Mouse (Mus musculus): ENCODE results near the gene Olfr315.
"Not testable (repeated sequence)": the region's sequence is repeated elsewhere in the genome, so short reads cannot be mapped to it uniquely, and the experiment has no call there.

Olfr315 gene

DNA sequence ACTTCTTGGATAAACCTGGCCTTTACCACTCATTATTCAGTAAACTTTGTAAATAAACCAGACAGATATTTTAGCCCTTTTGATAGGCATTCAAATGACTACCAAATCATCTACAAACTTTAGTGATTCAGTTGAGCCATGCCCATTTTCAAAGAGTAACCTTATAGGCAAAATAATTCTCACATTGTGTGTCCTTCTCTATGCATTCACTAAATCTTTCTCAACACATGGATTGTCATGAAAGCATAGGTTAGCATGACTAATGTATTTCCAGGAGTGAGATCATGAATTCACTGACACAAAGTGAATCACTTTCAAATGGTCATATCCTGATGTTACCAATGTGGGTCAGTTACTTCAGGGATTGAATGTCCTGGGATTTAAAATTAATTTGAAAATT is at the start of gene Olfr315:
Gene Olfr315 (plus strand): TSS at position 301 of the 400 bp plus-strand sequence.
- DNase-seq: no peak

DNA sequence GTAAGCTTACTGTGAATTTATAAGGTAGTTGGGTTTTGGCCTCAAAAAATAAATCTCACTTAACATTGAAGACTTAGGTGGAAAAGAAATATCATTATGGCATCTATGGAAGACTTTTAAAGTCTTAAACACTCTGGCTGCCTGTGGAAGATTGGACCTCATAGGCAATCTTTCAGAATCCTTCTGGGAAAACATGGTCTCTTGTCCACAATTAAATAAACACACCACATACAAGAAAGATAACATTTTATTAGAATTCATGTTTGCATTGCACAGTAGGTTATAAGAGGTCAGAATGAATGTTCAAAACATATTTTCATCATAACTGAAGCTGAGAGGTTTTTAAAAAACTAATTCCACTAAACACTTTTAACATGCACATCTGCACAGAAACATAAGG is 49.1 kb upstream of the Olfr315 start, which contains the start of gene Olfr318:
Gene Olfr318 (minus strand): TSS at position 101 of the 400 bp plus-strand sequence.
- no peak for DNase-seq

DNA sequence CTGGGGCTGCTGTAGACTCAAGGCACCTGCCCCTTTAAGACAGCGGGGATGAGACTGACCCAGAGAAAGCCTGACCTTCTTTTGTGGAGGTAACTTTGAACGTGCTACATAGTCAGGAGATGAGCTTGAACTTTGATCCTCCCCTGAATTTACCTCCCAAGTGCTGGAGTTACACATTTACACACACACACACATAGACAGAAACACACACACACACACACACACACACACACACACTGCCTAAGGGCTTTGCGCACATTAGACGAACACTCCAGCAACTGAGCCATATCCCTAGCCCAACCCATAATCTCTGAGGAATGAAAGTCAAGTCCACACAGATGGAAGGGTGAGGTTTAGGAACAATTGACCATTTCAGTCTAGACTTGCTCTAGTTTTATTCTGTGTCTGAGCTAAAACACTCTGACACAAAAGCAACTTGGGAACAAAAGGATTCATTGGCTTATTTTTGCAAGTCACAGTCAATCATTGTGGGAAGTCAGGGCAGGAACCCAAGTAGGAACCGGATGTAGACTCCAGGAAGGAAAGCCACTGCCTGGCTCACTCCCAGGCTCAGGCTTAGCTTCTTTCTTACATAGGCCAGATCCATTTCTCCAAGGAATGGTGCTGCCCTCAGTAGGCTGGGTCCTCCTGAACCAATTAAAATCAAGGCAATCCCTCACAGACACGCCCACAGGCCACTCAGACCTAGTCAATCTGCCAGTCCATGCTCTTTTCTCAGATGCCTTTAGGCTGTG is 44.9 kb upstream of the Olfr315 start:
- DNase-seq: not testable (repeated sequence)

DNA sequence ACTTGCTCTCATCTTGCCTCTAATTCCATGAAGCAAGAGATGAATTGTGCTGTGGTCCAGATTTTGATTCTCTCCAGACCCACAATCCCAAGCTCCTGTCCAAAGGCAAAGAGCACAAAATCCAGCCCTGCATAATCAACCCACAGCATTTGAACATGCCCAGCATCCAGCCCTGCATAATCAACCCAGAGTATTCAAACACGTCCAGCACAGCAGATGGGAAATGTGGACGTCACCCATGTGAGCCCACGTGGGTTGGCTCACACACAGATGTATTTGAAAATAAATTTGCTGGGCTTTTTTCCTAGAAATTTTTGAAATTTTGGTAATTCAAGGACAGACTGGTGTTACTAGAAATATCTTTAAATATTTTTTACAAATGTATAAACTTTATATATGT is 39.6 kb upstream of the Olfr315 start:
- DNase-seq: no peak

DNA sequence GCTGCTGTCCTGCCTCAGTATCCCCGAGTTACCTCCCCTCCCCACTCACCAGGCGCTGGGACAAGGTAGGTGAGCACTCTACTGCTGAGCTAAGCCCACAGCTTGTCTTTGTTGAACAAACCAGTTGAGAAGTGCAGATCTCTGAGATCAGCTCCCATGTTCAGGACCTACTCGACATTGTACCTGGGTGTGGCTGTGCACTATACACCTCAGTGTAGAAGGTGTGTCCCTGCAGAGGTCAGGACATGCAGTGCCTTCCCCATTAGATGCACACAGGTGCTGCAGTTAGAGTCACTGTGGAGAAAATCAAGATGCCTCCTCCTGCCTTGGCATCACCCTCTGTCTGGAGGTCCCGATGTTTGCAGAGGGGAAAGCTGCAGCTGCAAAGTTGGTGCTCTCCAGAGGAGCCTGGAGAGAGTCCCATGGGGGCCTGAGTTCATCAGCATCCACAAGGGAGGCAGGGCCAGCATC is 34.2 kb upstream of the Olfr315 start, which contains the start of gene Olfr317:
Gene Olfr317 (minus strand): TSS at position 421 of the 471 bp plus-strand sequence.
- DNase-seq: no peak

DNA sequence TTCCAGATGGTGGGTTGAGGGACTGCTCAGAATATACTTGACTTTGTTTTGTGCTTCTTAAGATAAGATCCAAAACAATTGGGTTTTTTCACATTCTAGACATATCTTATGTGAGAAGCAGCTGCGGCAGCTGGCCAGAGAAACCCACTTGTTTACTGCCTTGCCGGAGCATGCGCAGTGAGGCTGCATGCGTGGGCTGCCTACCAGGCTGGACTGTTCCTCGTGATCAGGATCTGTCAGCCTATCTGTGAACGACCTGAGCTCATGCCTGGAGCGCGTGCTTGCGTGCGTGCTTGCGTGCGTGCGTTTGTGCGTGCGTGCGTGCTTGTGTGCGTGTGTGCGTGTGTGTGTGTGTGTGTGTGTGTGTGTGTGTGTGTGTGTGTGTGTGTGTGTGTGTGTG is 21.9 kb upstream of the Olfr315 start:
- DNase-seq: not testable (repeated sequence)

DNA sequence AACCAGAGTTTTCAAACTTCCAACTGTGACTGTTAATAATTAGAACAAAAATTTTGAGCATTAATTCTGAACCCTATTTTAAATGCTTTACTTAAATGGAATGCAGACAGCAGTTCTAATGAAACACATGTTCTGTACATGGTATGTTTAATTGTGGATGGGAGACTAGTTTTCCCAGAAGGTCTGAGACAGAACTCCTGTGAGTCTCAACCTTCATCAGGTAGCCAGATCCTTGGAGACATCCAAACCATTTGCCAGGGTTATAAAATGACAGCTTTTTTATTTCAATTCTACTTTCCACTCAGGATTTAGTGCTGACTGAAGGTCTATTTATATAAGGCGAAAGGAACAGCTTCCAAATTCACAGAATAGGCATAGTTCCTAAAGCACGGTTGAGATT is 20.6 kb upstream of the Olfr315 start, which contains the start of gene Olfr316:
Gene Olfr316 (plus strand): TSS at position 301 of the 400 bp plus-strand sequence.
- no peak for DNase-seq

DNA sequence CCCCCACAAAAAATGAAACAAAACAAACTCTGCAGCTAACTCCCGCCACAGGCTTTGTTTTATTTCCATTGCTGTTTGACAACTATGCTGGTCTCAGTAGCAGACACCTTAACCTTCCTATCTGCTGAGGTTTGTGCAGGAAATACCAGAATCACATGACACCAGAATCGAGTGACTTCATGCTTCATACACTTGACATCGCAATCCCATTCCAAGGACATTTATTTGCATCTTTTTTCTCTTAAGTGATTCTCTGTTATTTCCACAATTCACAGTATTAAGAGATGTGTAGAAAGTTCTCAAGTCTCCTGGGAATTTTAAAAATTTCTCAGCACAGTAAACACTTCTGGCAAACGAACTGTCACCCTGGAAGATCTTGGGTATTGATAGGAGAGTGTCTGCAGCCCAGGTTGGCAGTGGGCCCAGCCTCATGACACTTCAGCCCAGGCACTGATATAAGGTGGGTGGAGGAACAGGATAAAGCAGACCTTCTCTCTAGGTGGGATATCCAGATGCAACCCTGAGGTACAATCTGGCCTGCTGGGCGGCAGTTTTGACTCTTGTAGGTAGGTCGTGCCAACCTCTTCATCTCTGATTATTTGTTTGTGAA is 9.6 kb downstream of the Olfr315 start, which contains the start of gene Olfr314:
Gene Olfr314 (plus strand): TSS at position 473 of the 610 bp plus-strand sequence.
- no peak for DNase-seq

DNA sequence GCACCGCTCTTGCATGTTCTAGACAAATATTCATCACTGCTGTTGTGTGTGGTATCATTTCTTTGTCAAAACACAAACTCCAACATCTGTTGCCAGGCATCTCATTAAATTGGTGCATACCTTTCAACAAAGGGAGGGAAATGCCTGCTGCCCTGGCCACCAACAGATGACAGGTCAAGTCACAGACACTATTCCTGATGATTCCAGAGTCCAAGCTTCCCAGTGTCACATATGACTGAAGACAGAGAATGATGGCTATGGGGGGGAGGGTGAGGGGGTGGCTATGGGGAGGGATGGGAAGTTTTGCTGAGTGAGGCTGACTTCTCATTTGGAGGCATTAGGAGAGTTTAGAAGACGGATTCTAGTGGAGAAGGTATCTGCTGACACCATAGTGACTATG is 11.2 kb downstream of the Olfr315 start:
- DNase-seq: no peak

DNA sequence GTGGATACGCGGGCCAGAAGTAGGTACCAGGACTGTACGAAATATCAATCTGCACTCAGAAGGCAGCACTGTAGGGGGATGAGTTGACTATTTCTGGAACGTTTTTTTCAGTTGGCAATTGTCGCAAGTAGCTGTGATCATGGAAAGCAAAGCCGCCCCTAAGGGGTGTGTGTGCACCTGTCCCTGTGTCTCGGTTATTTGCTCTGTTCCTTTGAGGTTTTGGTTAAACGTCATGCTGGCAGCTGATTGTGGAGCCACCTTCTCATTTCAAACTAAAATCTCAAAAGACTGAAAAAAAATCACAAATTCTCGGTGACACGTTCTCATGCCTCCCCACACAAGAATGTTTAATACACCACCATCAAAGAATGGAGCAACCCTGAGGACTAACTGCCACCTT is 14.7 kb downstream of the Olfr315 start:
- DNase-seq: no peak

DNA sequence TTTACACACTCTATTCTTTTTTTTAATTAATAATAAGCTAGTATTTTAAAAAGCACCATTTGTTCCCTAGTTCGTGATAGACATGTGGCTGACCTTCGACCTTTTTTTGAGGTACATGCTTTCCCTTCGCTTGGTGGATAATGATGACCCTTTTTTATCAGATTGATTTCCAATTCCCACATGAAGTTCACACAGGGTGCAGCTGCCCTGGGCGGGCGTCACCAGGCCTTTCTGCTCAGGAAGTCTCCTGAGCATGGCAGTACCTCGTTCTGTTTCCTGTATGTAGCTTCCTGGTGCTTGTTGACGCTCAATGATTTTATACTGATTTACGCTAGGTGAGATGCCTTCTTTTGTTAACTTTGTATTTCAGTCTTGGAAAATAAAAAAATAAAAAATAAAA is 15.4 kb downstream of the Olfr315 start:
- no peak for DNase-seq

DNA sequence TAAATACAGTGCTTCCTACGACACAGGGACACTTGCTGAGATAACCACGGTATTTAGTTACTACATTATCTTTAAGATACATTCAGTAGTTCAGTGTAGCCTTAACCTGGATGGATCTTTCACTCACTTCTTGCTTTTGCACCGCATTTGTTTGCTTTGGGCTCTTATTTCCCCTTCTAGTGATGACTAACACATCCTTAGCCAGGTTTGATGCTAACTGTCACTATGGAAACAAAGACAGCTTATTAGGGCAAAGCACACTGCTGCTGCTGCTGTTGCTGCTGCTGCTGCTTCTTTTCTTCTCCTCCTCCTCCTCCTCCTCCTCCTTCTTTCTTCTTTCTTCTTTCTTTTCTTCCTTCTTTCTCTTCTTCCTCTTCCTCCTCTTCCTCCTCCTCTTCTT is 16.5 kb downstream of the Olfr315 start:
- DNase-seq: no peak

DNA sequence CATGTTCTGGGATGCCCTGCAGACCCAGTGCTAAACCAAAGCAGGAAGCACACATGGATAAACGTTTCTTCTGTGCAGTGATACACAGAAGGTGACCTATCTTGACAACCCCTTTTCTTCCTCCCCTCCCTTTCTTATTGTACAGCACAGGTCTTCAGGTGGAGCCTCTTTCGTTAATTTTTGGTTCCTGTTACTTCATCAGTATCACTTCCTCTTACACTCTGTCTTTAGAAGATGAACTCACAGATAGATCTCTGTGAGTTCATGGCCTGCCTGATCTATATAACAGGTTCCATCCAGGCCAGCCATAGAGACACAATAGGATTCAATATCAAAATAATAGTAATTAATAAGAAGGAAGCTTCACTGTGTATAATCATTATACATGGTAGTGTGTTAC is 17.1 kb downstream of the Olfr315 start:
- no peak for DNase-seq

DNA sequence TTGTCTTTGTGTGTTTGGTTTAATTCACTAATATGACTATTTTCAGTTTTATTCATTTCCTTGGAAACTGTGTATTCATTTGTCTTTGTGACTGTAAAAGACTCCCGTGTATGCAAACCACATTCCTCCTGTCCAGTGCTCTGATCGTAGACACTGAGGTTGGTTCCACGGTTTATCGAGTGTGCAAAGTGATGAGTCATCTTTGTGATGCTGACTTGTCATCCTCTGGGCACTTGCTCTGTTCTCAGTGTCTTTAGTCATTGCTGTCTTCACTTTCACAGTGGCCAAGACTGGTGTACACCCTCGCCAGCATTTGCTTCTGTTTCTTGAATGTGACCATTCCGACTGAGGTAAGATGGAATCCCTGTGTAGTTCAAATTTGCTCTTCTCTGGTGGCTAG is 17.7 kb downstream of the Olfr315 start:
- DNase-seq: no peak

DNA sequence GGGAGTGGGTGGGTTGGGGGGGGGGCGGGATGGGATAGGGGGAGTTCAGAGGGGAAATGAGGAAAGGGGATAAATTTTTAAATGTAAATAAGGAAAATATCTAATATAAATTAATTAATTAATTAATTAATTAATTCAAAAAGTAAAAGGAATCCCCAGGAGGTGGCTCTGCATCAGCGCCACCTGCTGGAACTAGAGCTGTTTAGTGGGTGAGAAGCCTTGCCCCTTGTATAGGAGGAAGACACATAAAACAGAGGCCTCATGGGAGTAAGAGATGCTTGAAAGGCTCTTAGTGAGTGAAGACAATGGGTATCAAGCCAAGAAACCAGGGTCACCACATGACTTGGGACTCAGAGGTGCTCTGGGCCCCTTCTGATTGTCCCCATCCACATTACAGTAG is 22.9 kb downstream of the Olfr315 start:
- no peak for DNase-seq

DNA sequence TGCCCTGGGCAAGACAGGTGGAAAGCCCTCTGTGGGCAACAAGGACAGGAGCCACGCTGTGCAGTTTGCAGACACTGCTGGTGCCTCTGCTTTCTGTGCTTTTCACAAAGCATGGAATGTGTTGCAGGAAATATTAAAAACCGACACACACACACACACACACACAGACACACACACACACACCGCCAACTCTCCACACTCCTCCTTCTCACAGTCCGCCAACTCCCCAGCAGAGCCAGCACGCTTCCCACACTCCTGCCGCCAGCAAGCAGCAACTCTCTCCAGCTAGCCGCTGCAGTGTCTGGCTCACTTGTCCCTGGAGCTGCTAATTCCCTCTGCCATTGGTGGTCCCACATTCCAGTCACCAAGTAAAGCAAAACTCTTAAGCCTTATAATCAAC is 23.9 kb downstream of the Olfr315 start:
- DNase-seq: no peak

DNA sequence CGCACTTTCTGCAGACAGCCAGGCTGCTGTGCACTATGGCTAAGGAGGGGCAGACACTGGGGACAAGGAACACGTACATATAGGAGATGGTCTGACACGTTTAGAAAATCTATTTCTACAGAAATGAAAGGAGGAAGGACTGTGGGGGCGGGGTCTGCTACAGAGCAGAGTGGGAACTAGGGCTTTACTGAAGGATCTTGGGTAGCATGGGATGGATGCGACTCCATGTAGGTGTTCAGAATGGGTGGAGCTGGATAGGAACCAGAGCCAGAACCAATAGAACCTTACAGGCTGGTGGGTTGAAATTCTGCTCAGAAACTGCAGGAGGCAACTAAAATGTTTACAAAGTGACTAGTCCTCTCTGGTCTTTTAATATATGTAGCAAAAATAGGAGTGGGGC is 26.8 kb downstream of the Olfr315 start:
- no peak for DNase-seq

DNA sequence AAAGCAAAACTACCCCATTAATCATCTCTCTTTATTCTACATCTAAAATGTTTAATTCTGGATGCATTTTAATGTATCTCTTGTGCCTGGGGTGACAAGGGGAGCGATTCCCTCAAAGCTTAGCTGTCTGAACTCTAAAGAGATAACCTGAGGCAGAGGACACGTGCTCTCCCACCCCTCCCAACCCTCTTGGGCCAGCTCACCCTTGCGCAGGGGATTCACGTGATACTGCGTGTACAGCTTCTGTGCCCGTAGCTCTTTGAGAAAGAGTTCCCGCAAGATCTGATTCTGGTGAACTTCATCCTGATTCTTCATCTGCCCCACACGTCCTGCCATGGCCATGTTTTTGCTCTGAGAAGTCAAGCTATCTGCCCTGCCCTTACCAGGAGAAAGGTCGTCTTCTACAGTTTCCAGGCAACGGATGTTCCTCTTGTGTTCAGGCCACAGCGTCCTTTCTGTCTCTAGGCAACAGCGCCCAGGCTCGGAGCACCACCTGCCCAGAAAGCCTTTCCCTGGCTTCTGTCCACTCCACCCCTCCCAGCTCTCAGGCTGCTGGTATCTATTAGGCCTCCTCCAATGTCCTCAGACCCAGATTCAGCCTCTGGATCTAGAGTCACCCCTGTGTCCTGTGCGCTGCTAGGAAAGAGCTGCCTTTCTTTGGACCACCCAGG is 28.7 kb downstream of the Olfr315 start, which contains the start of gene Fam183b:
Gene Fam183b (minus strand): TSS at position 403 of the 671 bp plus-strand sequence.
- DNase-seq: peak; percentile 4

DNA sequence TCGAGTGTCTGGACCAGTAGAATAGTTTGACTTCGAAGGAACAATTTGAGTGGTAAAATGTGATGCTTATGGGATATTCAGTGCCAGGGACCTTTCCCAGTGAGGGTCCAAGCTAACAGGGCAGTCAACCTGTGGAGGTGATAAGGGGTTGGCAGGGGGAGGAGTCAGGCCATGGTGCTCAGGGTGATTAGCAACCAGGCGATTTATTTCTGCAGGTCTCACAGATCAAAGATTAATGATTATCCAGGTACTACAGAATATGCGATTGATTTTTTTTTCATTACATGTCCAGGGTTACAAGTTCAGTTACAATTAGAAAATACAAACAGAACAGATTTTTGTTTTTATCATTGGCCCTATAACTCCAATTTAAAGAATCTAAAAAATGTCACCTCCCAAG is 30.9 kb downstream of the Olfr315 start:
- DNase-seq: no peak

DNA sequence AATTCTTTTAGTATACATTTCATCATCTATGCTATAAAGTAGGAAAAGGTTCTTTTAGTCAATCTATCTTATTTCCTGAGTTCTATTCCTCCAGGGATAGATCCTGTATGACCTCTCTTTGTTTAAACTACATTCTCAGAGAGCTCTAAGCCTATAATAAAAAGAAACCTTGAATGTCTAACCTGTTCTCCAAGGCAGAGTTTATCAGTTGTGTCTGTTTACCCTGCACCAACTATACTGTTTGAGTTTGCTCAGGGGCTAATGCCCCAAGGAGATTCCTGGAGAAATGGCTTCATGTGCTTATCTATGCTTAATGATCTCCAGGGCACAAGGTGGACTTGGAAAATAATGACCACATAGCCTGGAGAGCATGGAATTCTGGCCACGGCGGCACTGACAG is 31.4 kb downstream of the Olfr315 start:
- no peak for DNase-seq

DNA sequence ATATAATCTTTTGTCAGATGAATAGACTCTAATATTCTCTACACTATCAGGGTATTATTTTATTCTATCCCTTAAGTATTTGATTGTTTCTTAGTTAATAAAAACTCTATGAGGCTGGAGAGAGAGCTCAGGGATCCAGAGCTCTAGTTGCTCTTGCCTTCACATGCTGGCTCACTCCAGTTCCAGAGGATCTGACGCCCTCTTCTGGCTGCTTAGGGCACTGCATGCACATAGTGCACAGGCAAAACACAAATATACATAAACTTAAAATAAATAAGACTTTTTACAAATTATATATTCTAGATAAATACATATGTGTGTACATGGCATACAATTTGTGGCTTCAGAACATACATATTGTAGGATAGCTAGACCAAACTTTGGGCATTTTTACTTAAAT is 39.0 kb downstream of the Olfr315 start:
- no peak for DNase-seq

DNA sequence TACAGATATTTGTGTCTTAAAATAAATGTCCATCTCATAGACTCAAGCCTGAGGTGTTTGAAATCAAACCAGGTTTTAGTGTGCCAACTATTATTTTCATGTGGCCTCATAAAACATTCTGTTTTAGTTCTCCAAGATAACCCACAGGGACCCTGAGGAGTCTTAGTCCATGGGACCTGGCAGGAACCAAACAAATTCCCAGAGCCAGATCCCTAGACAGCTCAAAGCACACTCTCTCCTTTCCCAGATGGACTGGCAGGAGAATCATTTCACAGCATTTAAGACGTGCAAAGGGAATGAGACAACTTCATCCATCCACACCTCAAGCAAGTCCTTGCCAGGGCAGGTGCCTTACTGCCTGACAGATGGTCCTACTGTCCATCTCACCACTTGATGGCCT is 41.7 kb downstream of the Olfr315 start, which contains the start of gene Olfr313:
Gene Olfr313 (plus strand): TSS at position 301 of the 400 bp plus-strand sequence.
- not testable (repeated sequence) for DNase-seq

DNA sequence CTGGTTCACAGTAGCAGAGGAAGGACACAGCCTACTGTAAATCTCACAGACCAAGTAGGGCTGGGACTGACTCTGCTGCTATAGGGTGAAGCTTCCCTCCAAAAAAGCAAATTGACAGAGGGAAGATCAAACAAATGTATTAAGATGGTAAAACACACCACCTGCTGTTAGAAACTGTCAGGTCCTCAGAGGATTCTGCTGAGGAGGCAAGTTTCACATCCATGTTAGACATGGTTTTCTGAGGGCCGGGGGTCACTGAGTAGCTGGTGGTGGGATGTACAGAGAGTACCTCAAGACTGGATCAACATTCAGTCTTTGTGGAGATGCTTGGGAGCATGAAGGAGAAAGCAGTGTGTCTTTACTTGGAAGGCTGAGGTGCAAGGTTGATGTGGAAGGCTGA is 42.7 kb downstream of the Olfr315 start:
- no peak for DNase-seq

Data from cerebellum, adult 11 months (tissue).